Mouse (Mus musculus): ENCODE data around the gene Gfra1. TPM values are rescaled to one million over a fixed set of nuclear protein-coding genes. Genes with fewer than 3 reads are reported as not detected.

The Gfra1 gene
- polyA plus RNA-seq, 1 experiment from 2014 or later = 56.4 TPM

DNA sequence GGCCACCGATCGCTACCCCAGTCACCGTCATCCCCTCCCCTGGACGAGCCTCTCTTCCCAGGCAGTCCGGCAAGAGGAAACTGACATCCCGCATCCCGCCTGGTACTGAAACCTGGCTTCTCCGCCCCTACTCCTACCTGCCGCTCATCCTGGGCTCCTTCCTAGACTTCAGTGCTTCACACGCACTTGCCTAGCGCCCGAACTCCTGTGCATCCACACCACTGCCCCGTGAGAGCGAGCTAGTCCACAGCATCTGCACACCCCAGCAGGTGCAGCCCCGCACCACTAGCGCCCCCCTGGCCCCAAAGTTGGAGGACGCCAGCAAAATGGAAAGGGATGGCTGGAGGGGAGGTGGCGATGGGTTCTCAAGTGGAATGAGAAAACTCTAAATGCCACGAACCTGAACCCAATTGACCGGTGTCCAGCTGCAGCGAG is 631 bp downstream of the Gfra1 start:
- 0 out of 2 replicates have a peak, but pooled peaks cover 4% of the 10 kb centered on the region for H3K4me1 ChIP-seq (replicated peaks; ENCODE audit: insufficient read depth, low read length)
- H3K27ac ChIP-seq = peak overlapping the region; percentile 26; the same call in 1 of the 2 replicates
- H3K36me3 ChIP-seq (ENCODE audit: insufficient read depth, low read length) = no peaks in the 10 kb centered on the region
- under 1% methylated on average over 21 of the region's 21 CpGs for WGBS
- peak; percentile 62 for DNase-seq (ENCODE audit: low spot score)
- no peaks in the 10 kb centered on the region for H3K27me3 ChIP-seq (ENCODE audit: insufficient read depth, low read length)
- H3K4me2 ChIP-seq (ENCODE audit: low read length) = peak overlapping the region; percentile 92
- peak overlapping the region; percentile 65; the same call in 1 of the 2 replicates for H3K9ac ChIP-seq (ENCODE audit: low read depth, low read length)
- no peaks in the 10 kb centered on the region for H3K9me3 ChIP-seq (replicated peaks; ENCODE audit: low read length)
- TF ChIP-seq CTCF (IDR thresholded peaks at IDR 0.05; ENCODE audit: low read depth) = peak; percentile 42
- peak overlapping the region; percentile 49 for H3K4me3 ChIP-seq (replicated peaks; ENCODE audit: low read depth, low read length)
- peak; percentile 15; the same call in 1 of the 2 replicates for ATAC-seq (replicated peaks; ENCODE audit: low FRiP score, low read depth)

DNA sequence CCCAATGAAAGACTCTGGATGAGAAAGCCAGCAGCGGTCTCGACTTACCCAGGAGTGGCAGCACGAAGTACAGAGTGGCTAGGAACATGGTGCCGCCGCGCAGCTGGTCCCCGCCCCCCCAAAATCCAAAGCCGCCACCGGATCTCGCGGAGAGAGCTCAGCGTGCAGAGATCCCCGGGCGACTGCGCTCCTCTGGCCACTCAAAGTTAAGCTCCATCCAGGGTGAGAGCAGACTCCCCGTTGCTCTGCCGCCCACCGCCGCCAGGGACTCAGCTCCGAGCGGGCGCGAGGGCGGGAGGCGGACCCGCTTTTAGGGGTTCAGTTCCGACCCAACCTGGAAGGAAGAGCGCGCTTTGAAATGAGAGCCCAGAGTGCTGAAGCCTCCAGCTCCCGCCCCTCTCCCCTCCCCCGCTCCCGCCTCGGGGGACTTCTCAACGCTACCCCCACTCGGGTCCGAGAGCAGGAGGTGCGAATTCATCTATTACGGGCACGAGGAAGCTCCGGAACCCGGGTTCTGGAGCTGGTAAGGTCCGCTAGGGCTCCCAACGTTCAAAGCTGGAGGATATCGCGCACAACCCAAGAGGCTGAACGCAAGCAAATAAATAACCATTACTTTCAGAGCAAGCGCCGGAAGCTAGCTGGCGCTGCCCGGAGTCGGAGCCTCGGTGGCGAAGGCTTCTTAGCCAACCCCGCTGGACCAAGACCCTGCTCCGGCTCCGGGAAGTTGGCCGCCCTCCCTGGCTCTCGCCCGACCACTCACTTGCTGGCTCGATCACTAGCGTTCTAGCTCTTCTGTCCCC is 1.2 kb downstream of the Gfra1 start:
- Histone ChIP-seq H3K4me2 (ENCODE audit: low read length) (peak overlapping the region; percentile 92), H3K27me3 (ENCODE audit: insufficient read depth, low read length) (no peaks in the 10 kb centered on the region), H3K4me3 (replicated peaks; ENCODE audit: low read depth, low read length) (peak overlapping the region; percentile 49), H3K27ac (peak overlapping the region; percentile 26; the same call in 1 of the 2 replicates), H3K9ac (ENCODE audit: low read depth, low read length) (peak overlapping the region; percentile 65; the same call in 1 of the 2 replicates), H3K9me3 (replicated peaks; ENCODE audit: low read length) (no peaks in the 10 kb centered on the region), H3K36me3 (ENCODE audit: insufficient read depth, low read length) (no peaks in the 10 kb centered on the region), H3K4me1 (replicated peaks; ENCODE audit: insufficient read depth, low read length) (0 out of 2 replicates have a peak, but pooled peaks cover 4% of the 10 kb centered on the region)
- peak; percentile 37; the same call in 1 of the 2 replicates for TF ChIP-seq CTCF (IDR thresholded peaks at IDR 0.05; ENCODE audit: low read depth)
- ATAC-seq (replicated peaks; ENCODE audit: low FRiP score, low read depth) = peak; percentile 38
- WGBS = under 1% methylated on average over 61 of the region's 61 CpGs
- peak; percentile 82 for DNase-seq (ENCODE audit: low spot score)

DNA sequence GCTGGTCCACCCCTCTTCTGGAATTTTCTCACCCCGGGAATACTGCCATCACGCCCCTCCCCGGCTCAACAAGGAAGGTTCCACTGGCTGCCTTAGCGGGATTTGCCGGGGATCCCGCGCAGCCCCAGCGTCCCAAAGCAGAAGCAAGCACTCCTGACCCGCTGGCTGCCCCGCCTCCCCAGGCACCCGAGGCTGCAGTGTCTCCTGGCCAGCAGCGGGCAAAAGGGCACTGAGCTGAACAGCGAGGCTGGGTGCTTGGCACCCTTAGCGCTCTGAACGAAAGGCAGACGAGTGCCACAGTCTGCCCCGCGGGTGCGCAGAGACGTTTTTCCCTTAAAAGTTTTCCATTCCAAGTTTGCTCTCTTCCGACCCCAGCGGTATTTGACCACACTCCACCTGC is 2.1 kb downstream of the Gfra1 start:
- under 1% methylated on average over 22 of the region's 22 CpGs for WGBS
- peak; percentile 37 for DNase-seq (ENCODE audit: low spot score)

DNA sequence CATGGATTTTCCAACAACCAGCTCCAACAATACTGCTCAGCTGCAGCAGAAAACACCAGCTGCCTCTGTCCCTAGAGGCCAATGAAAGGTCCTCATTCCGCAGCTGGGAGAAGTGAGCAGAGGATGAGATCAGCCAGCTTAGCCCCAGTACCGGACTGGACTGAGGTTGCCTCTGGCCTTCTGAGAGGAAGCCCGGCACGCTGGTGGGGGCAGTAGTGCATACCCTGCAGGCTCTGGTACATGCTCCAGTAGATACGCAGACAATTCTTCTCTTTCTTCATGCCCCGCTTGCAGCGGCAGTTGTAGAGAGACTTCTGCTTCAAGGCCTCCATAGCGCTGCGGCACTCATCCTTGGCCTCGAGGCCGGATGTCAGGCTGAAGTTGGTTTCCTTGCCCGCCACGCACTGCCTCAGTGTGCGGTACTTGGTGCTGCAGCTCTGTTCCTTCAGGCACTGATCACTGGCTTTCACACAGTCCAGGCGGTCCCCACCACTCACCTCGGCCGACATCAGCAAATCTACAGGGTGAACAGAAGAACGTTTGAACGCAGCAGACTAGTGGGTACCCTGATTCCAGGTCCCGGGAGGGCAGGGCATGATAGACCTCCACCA is 2.7 kb downstream of the Gfra1 start:
- Histone ChIP-seq H3K9me3 (replicated peaks; ENCODE audit: low read length) (no peaks in the 10 kb centered on the region), H3K4me2 (ENCODE audit: low read length) (peak overlapping the region; percentile 92), H3K27me3 (ENCODE audit: insufficient read depth, low read length) (no peaks in the 10 kb centered on the region), H3K36me3 (ENCODE audit: insufficient read depth, low read length) (no peaks in the 10 kb centered on the region), H3K4me3 (replicated peaks; ENCODE audit: low read depth, low read length) (peak overlapping the region; percentile 49), H3K9ac (ENCODE audit: low read depth, low read length) (no peak overlapping the region), H3K27ac (0 out of 2 replicates have a peak overlapping the region, but pooled peaks have one; percentile 13), H3K4me1 (replicated peaks; ENCODE audit: insufficient read depth, low read length) (0 out of 2 replicates have a peak, but pooled peaks cover 4% of the 10 kb centered on the region)
- ATAC-seq (replicated peaks; ENCODE audit: low FRiP score, low read depth) (no peak), DNase-seq (ENCODE audit: low spot score) (peak; percentile 59)
- WGBS = 9% methylated on average over 20 of the region's 20 CpGs
- TF ChIP-seq CTCF (IDR thresholded peaks at IDR 0.05; ENCODE audit: low read depth) = no peak

More for the DNA sequence above, 2.1 kb downstream of the Gfra1 start:
- Histone ChIP-seq H3K27ac (peak overlapping the region; percentile 13; the same call in 1 of the 2 replicates), H3K4me2 (ENCODE audit: low read length) (peak overlapping the region; percentile 92), H3K9ac (ENCODE audit: low read depth, low read length) (peak overlapping the region; percentile 65), H3K27me3 (ENCODE audit: insufficient read depth, low read length) (no peaks in the 10 kb centered on the region), H3K4me3 (replicated peaks; ENCODE audit: low read depth, low read length) (peak overlapping the region; percentile 49), H3K36me3 (ENCODE audit: insufficient read depth, low read length) (no peaks in the 10 kb centered on the region), H3K9me3 (replicated peaks; ENCODE audit: low read length) (no peaks in the 10 kb centered on the region), H3K4me1 (replicated peaks; ENCODE audit: insufficient read depth, low read length) (0 out of 2 replicates have a peak, but pooled peaks cover 4% of the 10 kb centered on the region)
- TF ChIP-seq CTCF (IDR thresholded peaks at IDR 0.05; ENCODE audit: low read depth) = no peak
- 0 out of 2 replicates have a peak, but pooled peaks have one; percentile 29 for ATAC-seq (replicated peaks; ENCODE audit: low FRiP score, low read depth)

DNA sequence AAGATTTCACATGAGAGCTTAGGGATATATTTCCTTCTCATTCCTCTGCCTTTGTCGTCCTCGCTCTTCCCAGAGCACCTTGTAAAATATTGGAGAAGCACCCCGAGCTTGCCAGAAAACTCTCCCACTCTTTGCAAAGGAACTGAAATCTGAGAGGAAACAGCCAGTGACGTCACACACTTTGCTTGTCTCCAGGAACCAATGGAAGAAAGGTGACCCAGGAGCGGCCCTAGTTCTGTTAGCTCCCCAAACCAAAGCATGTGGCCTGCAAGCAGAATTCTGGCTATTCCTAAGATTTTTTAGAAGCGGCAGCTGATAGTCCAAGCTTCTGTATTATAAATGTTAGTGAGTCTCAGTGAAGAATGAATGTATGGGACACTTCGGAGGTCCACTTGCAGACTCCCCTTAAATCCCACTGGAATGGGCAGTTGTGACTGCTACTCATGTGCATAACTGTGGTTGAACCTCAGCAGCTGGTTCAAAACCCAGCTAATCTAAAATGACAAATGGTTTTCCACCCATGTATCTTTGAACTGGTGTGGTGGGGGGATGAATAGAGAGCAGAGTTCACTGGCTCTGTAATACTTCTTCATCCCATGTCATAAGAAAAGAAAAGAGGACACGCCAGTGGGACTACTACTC is 3.4 kb downstream of the Gfra1 start:
- Histone ChIP-seq H3K27me3 (ENCODE audit: insufficient read depth, low read length) (no peaks in the 10 kb centered on the region), H3K9ac (ENCODE audit: low read depth, low read length) (no peak overlapping the region), H3K4me3 (replicated peaks; ENCODE audit: low read depth, low read length) (no peak overlapping the region), H3K4me1 (replicated peaks; ENCODE audit: insufficient read depth, low read length) (0 out of 2 replicates have a peak, but pooled peaks cover 4% of the 10 kb centered on the region), H3K27ac (no peak overlapping the region), H3K4me2 (ENCODE audit: low read length) (peak overlapping the region; percentile 92), H3K36me3 (ENCODE audit: insufficient read depth, low read length) (no peaks in the 10 kb centered on the region), H3K9me3 (replicated peaks; ENCODE audit: low read length) (no peaks in the 10 kb centered on the region)
- ATAC-seq (replicated peaks; ENCODE audit: low FRiP score, low read depth) = no peak
- no peak for TF ChIP-seq CTCF (IDR thresholded peaks at IDR 0.05; ENCODE audit: low read depth)
- DNase-seq (ENCODE audit: low spot score) = peak; percentile 48
- 53% methylated on average over 8 of the region's 8 CpGs for WGBS

DNA sequence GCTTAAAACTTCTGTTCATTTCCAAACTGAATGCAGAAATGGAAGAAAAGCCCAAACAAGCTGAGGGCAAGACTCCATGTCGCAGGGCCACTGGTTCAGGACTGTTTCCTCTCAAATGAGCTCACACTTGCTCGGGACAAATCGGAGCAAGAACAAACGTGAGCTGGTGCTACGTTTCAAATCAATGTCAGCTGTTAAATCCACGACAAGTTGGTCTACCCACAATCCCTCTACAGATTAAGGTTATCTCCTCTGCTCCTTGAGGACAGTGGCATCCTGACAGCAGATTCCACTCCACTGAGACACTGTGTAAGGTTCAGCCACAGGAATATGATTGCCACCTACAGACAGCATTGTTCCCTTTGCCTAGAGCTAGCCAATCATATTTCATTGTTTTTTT is 4.4 kb downstream of the Gfra1 start:
- Histone ChIP-seq H3K9me3 (replicated peaks; ENCODE audit: low read length) (no peaks in the 10 kb centered on the region), H3K36me3 (ENCODE audit: insufficient read depth, low read length) (no peaks in the 10 kb centered on the region), H3K27ac (no peak overlapping the region), H3K4me3 (replicated peaks; ENCODE audit: low read depth, low read length) (no peak overlapping the region), H3K4me2 (ENCODE audit: low read length) (no peak overlapping the region), H3K27me3 (ENCODE audit: insufficient read depth, low read length) (no peaks in the 10 kb centered on the region), H3K4me1 (replicated peaks; ENCODE audit: insufficient read depth, low read length) (0 out of 2 replicates have a peak, but pooled peaks cover 4% of the 10 kb centered on the region), H3K9ac (ENCODE audit: low read depth, low read length) (no peak overlapping the region)
- no peak for TF ChIP-seq CTCF (IDR thresholded peaks at IDR 0.05; ENCODE audit: low read depth)
- ATAC-seq (replicated peaks; ENCODE audit: low FRiP score, low read depth) (no peak), DNase-seq (ENCODE audit: low spot score) (no peak)
- WGBS = 51% methylated on average over 6 of the region's 6 CpGs
